Mouse (Mus musculus): Measurements from ENCODE around the gene Spin1. TPM values are rescaled to one million over a fixed set of nuclear protein-coding genes. Genes with fewer than 3 reads are reported as not detected.
"Not testable (repeated sequence)": the region's sequence is repeated elsewhere in the genome, so short reads cannot be mapped to it uniquely, and the experiment has no call there.

The Spin1 gene
- polyA plus RNA-seq, 1 experiment = 25.5 TPM

- Histone ChIP-seq H3K4me1 (ENCODE audit: control insufficient read depth, insufficient read depth, low read length) (peaks cover 5% of the 10 kb centered on the region; the same call in 1 of the 2 replicates), H3K4me3 (replicated peaks; ENCODE audit: extremely low read depth, low read depth, low read length) (no peak overlapping the region)
- no peak for DNase-seq
- WGBS = 85% methylated on average over 3 of the region's 3 CpGs
- no peak for TF ChIP-seq CTCF (IDR thresholded peaks at IDR 0.05; ENCODE audit: insufficient read depth, low read length)
- TF ChIP-seq POLR2A (IDR thresholded peaks at IDR 0.05; ENCODE audit: borderline replicate concordance, extremely low read depth, low read depth, low read length) = no peak
These were observed 5.4 kb downstream of the Spin1 start for GRCm38 (mm10) chr13:51105861-51106655.

- WGBS = 79% methylated on average over 4 of the region's 4 CpGs
- peaks cover 5% of the 10 kb centered on the region; the same call in 1 of the 2 replicates for H3K4me1 ChIP-seq (ENCODE audit: control insufficient read depth, insufficient read depth, low read length)
These were observed 6.1 kb downstream of the Spin1 start for GRCm38 (mm10) chr13:51106816-51107215.

GRCm38 (mm10) chr13:51109517-51109916 is 8.8 kb downstream of the Spin1 start:
- TF ChIP-seq CTCF (IDR thresholded peaks at IDR 0.05; ENCODE audit: insufficient read depth, low read length) = no peak
- TF ChIP-seq POLR2A (IDR thresholded peaks at IDR 0.05; ENCODE audit: borderline replicate concordance, extremely low read depth, low read depth, low read length) = no peak
- DNase-seq = no peak
- 90% methylated on average over 2 of the region's 2 CpGs for WGBS

More at GRCm38 (mm10) chr13:51106816-51107215, 6.1 kb downstream of the Spin1 start:
- no peak for DNase-seq
- H3K4me3 ChIP-seq (replicated peaks; ENCODE audit: extremely low read depth, low read depth, low read length) = no peak overlapping the region
- TF ChIP-seq CTCF (IDR thresholded peaks at IDR 0.05; ENCODE audit: insufficient read depth, low read length) (no peak), POLR2A (IDR thresholded peaks at IDR 0.05; ENCODE audit: borderline replicate concordance, extremely low read depth, low read depth, low read length) (no peak)

DNA sequence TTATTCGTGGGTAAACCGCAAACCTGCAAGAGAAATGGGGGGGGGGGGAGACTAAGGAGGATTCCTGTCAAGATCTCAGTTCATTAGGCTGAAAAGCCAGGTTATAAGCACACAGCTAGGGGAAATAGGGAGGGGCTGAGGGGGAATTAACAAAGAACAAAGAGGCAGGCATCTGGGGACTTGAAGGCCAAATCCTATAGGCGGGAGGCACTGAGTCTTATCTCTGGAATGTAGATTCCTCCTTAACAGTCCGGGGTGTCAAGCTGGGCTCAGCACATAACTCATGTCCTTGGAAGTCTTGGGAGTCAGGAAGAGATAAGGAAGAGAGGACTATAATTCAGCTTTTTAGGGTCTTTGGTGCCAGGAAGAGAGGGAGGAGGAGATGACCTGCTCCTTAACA is 13.7 kb downstream of the Spin1 start:
- WGBS = 35% methylated on average over 4 of the region's 4 CpGs
- H3K4me1 ChIP-seq (ENCODE audit: control insufficient read depth, insufficient read depth, low read length) = peaks cover 15% of the 10 kb centered on the region
- DNase-seq = not testable (repeated sequence)

More at GRCm38 (mm10) chr13:51109517-51109916, 8.8 kb downstream of the Spin1 start:
- Histone ChIP-seq H3K4me1 (ENCODE audit: control insufficient read depth, insufficient read depth, low read length) (peaks cover under 1% of the 10 kb centered on the region; the same call in 1 of the 2 replicates), H3K4me3 (replicated peaks; ENCODE audit: extremely low read depth, low read depth, low read length) (no peak overlapping the region)

GRCm38 (mm10) chr13:51115762-51116161 is 15.1 kb downstream of the Spin1 start:
- peaks cover 25% of the 10 kb centered on the region for H3K4me1 ChIP-seq (ENCODE audit: control insufficient read depth, insufficient read depth, low read length)
- H3K4me3 ChIP-seq (replicated peaks; ENCODE audit: extremely low read depth, low read depth, low read length) = no peak overlapping the region
- no peak for TF ChIP-seq CTCF (IDR thresholded peaks at IDR 0.05; ENCODE audit: insufficient read depth, low read length)
- no peak for TF ChIP-seq POLR2A (IDR thresholded peaks at IDR 0.05; ENCODE audit: borderline replicate concordance, extremely low read depth, low read depth, low read length)
- DNase-seq = no peak
- WGBS = 51% methylated on average over 3 of the region's 3 CpGs

More for the DNA sequence above, 13.7 kb downstream of the Spin1 start:
- not testable (repeated sequence) for H3K4me3 ChIP-seq (replicated peaks; ENCODE audit: extremely low read depth, low read depth, low read length)

DNA sequence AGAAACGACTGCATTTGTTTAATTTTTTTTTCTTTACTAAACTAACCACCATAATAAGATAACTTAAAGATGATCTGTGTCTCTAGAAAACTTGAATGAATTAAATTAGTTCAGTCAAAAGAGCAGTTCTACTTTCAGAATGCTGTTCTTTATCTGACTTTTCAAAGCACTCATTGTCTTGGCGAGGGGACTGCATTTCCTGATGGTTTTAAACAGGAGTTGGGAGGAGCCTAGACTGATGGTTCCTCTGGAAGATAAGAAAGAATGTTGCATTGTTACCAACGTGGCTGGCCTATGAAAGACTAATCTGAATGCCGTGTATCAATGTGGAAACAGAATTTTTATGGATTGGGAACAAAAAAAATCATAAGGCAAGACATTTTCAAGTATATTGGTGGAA is 20.1 kb downstream of the Spin1 start:
- no peak for DNase-seq
- no peak overlapping the region for H3K4me3 ChIP-seq (replicated peaks; ENCODE audit: extremely low read depth, low read depth, low read length)
- H3K4me1 ChIP-seq (ENCODE audit: control insufficient read depth, insufficient read depth, low read length) = peaks cover 42% of the 10 kb centered on the region
- 8% methylated on average over 4 of the region's 4 CpGs for WGBS
- TF ChIP-seq CTCF (IDR thresholded peaks at IDR 0.05; ENCODE audit: insufficient read depth, low read length) (no peak), POLR2A (IDR thresholded peaks at IDR 0.05; ENCODE audit: borderline replicate concordance, extremely low read depth, low read depth, low read length) (no peak)

DNA sequence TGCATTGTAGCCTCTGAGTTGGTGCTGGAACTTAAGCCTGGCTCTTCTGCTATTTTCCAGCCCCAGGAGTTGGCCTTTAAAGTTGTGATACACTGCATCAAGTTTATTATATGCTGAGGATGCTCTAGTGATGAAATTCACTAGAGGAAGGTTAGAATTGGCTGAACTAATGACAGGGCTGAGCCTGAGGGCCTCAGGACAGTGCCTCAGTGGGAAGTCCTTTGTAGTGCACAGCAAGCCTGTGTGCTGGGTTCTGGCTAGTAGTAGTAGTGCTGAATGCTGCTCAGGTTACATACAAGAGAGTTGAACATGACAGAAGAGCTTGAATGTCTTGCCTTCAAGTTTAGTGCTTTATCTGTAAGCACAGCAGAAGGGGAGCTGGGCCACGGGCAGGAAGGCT is 21.3 kb downstream of the Spin1 start:
- 29% methylated on average over 1 of the region's 1 CpGs for WGBS
- TF ChIP-seq POLR2A (IDR thresholded peaks at IDR 0.05; ENCODE audit: borderline replicate concordance, extremely low read depth, low read depth, low read length) (no peak), CTCF (IDR thresholded peaks at IDR 0.05; ENCODE audit: insufficient read depth, low read length) (no peak)
- no peak overlapping the region for H3K4me3 ChIP-seq (replicated peaks; ENCODE audit: extremely low read depth, low read depth, low read length)
- no peak for DNase-seq
- peaks cover 42% of the 10 kb centered on the region for H3K4me1 ChIP-seq (ENCODE audit: control insufficient read depth, insufficient read depth, low read length)

GRCm38 (mm10) chr13:51122771-51123170 is 22.1 kb downstream of the Spin1 start:
- Histone ChIP-seq H3K4me3 (replicated peaks; ENCODE audit: extremely low read depth, low read depth, low read length) (no peak overlapping the region), H3K4me1 (ENCODE audit: control insufficient read depth, insufficient read depth, low read length) (peaks cover 38% of the 10 kb centered on the region)
- no peak for DNase-seq
- TF ChIP-seq POLR2A (IDR thresholded peaks at IDR 0.05; ENCODE audit: borderline replicate concordance, extremely low read depth, low read depth, low read length) = no peak
- no peak for TF ChIP-seq CTCF (IDR thresholded peaks at IDR 0.05; ENCODE audit: insufficient read depth, low read length)
- 85% methylated on average over 8 of the region's 8 CpGs for WGBS

- 49% methylated on average over 8 of the region's 8 CpGs for WGBS
- TF ChIP-seq POLR2A (IDR thresholded peaks at IDR 0.05; ENCODE audit: borderline replicate concordance, extremely low read depth, low read depth, low read length) (no peak), CTCF (IDR thresholded peaks at IDR 0.05; ENCODE audit: insufficient read depth, low read length) (no peak)
- Histone ChIP-seq H3K4me3 (replicated peaks; ENCODE audit: extremely low read depth, low read depth, low read length) (no peak overlapping the region), H3K4me1 (ENCODE audit: control insufficient read depth, insufficient read depth, low read length) (peaks cover 27% of the 10 kb centered on the region)
- no peak for DNase-seq
These were observed 24.7 kb downstream of the Spin1 start for GRCm38 (mm10) chr13:51125357-51125756.

DNA sequence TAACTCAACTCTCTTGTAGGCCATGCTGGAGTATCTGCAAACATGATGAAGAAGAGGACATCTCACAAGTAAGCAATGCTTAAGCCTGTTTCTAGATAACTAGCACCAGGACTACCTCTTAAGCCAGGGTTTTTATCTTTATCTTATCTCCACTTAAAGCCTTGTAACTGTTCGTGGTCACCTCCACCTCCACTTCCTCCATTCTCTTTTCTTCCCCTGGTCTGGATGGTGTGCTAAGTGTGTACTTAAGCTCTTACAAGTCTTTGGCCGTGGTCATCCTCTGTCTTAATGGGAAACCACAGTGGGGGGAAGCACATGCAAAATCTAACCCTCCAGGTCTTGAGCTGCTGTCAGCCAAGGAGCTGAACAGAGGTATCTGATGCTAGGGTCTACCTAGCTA is 27.2 kb downstream of the Spin1 start:
- TF ChIP-seq POLR2A (IDR thresholded peaks at IDR 0.05; ENCODE audit: borderline replicate concordance, extremely low read depth, low read depth, low read length) = no peak
- no peak for TF ChIP-seq CTCF (IDR thresholded peaks at IDR 0.05; ENCODE audit: insufficient read depth, low read length)

More for the DNA sequence above, 27.2 kb downstream of the Spin1 start:
- Histone ChIP-seq H3K4me3 (replicated peaks; ENCODE audit: extremely low read depth, low read depth, low read length) (no peak overlapping the region), H3K4me1 (ENCODE audit: control insufficient read depth, insufficient read depth, low read length) (peaks cover 12% of the 10 kb centered on the region)
- DNase-seq = no peak
- 58% methylated on average over 2 of the region's 2 CpGs for WGBS

Data from lung, adult 2 months (tissue).